Mouse (Mus musculus): ENCODE measurements around the gene Cxcl5. TPM values are rescaled to one million over a fixed set of nuclear protein-coding genes. Genes with fewer than 3 reads are reported as not detected.

Gene Cxcl5
- polyA plus RNA-seq (2015; fragmentation: Nextera tagmentation; extraction: Ambion mirVana), result 0.84 and 0.98 TPM in 2 replicates

DNA sequence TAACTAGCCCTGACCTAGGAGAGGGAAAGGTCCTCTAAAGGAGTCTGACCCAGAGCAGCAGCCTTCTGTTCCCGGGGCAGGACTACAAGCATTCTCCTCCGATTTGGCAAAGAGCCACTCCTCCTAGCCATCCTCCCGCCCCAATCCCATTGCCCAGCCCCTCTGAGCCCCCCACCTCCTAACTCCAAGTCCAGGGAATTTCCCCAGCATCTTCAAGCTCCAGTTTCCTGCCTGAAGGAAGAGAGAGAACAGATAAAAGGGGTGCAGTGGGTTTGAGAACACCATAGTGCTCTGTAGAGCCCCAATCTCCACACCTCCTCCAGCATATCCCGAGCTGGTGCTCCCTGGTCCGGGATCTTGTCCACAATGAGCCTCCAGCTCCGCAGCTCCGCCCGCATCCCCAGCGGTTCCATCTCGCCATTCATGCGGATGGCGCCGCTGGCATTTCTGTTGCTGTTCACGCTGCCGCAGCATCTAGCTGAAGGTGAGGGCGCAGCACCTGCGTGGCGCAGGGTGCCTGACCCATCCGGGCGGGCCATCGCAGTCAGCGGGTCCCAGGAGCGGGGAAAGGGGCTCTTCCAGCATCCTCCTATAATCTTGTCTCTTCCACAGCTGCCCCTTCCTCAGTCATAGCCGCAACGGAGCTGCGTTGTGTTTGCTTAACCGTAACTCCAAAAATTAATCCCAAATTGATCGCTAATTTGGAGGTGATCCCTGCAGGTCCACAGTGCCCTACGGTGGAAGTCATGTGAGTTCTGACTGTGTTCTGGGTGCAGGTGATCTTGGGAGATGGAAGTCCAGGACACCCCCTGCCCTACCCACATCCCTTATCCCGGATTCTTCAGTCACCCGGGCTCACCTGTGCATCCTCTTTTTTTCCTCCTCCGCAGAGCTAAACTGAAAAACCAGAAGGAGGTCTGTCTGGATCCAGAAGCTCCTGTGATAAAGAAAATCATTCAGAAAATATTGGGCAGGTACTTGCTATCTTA, at the start of gene Cxcl5:
TSS of gene Cxcl5 (plus strand) at position 284 of the 989 bp plus-strand sequence.
- Histone ChIP-seq H3K9me3 (replicated peaks) (no peaks in the 10 kb centered on the region), H3K27ac (no peak within 1 kb of the TSS), H3K4me1 (replicated peaks) (peaks cover 5% of the 10 kb centered on the region; the same call in 1 of the 2 replicates), H3K36me3 (no peaks in the 10 kb centered on the region), H3K4me3 (replicated peaks) (peak within 1 kb of the TSS; percentile 25; the same call in 1 of the 2 replicates), H3K4me2 (peak within 1 kb of the TSS; percentile 38; the same call in 1 of the 2 replicates), H3K27me3 (peaks cover 18% of the 10 kb centered on the region), H3K9ac (no peak within 1 kb of the TSS)
- WGBS (ENCODE audit: insufficient replicate concordance), result 8% methylated on average over 32 of the region's 32 CpGs
- ATAC-seq (ENCODE audit: low read depth) (no peak), DNase-seq (no peak)

- H3K4me3 ChIP-seq (replicated peaks), result no peak overlapping the region
- H3K4me1 ChIP-seq (replicated peaks), result no peaks in the 10 kb centered on the region
- H3K9me3 ChIP-seq (replicated peaks), result no peaks in the 10 kb centered on the region
- no peak overlapping the region for H3K9ac ChIP-seq
- DNase-seq (no peak), ATAC-seq (ENCODE audit: low read depth) (no peak)
- no peaks in the 10 kb centered on the region for H3K27me3 ChIP-seq
- H3K27ac ChIP-seq, result no peak overlapping the region
- H3K4me2 ChIP-seq, result no peak overlapping the region
- no peaks in the 10 kb centered on the region for H3K36me3 ChIP-seq
- 63% methylated on average over 2 of the region's 2 CpGs for WGBS (ENCODE audit: insufficient replicate concordance)
These were observed 47.8 kb upstream of the Cxcl5 start for GRCm38 (mm10) chr5:90711409-90711808.

- no peaks in the 10 kb centered on the region for H3K27me3 ChIP-seq
- H3K4me1 ChIP-seq (replicated peaks), result no peaks in the 10 kb centered on the region
- H3K9ac ChIP-seq, result no peak overlapping the region
- ATAC-seq (ENCODE audit: low read depth) (no peak), DNase-seq (no peak)
- no peaks in the 10 kb centered on the region for H3K9me3 ChIP-seq (replicated peaks)
- WGBS (ENCODE audit: insufficient replicate concordance), result 65% methylated on average over 1 of the region's 1 CpGs
- no peak overlapping the region for H3K27ac ChIP-seq
- no peaks in the 10 kb centered on the region for H3K36me3 ChIP-seq
- H3K4me3 ChIP-seq (replicated peaks), result no peak overlapping the region
- no peak overlapping the region for H3K4me2 ChIP-seq
These were observed 41.2 kb upstream of the Cxcl5 start for GRCm38 (mm10) chr5:90717937-90718336.

- Histone ChIP-seq H3K4me1 (replicated peaks) (no peaks in the 10 kb centered on the region), H3K4me2 (no peak overlapping the region), H3K27me3 (no peaks in the 10 kb centered on the region), H3K4me3 (replicated peaks) (no peak overlapping the region), H3K9me3 (replicated peaks) (no peaks in the 10 kb centered on the region), H3K36me3 (no peaks in the 10 kb centered on the region), H3K9ac (no peak overlapping the region), H3K27ac (no peak overlapping the region)
- WGBS (ENCODE audit: insufficient replicate concordance), result 64% methylated on average over 3 of the region's 3 CpGs
- DNase-seq (no peak), ATAC-seq (ENCODE audit: low read depth) (no peak)
These were observed 36.5 kb upstream of the Cxcl5 start for GRCm38 (mm10) chr5:90722656-90723055.

GRCm38 (mm10) chr5:90728254-90728653, 30.9 kb upstream of the Cxcl5 start:
- no peaks in the 10 kb centered on the region for H3K36me3 ChIP-seq
- H3K9me3 ChIP-seq (replicated peaks), result no peaks in the 10 kb centered on the region
- no peaks in the 10 kb centered on the region for H3K27me3 ChIP-seq
- 63% methylated on average over 3 of the region's 3 CpGs for WGBS (ENCODE audit: insufficient replicate concordance)
- H3K4me1 ChIP-seq (replicated peaks), result no peaks in the 10 kb centered on the region
- ATAC-seq (ENCODE audit: low read depth), result no peak
- no peak for DNase-seq
- H3K27ac ChIP-seq, result no peak overlapping the region
- H3K4me2 ChIP-seq, result no peak overlapping the region
- H3K4me3 ChIP-seq (replicated peaks), result no peak overlapping the region
- H3K9ac ChIP-seq, result no peak overlapping the region

- Histone ChIP-seq H3K4me2 (no peak overlapping the region), H3K9me3 (replicated peaks) (no peaks in the 10 kb centered on the region), H3K36me3 (no peaks in the 10 kb centered on the region), H3K9ac (no peak overlapping the region), H3K4me1 (replicated peaks) (no peaks in the 10 kb centered on the region), H3K27ac (no peak overlapping the region), H3K27me3 (no peaks in the 10 kb centered on the region), H3K4me3 (replicated peaks) (no peak overlapping the region)
- WGBS (ENCODE audit: insufficient replicate concordance), result 48% methylated on average over 4 of the region's 4 CpGs
- DNase-seq, result no peak
- ATAC-seq (ENCODE audit: low read depth), result no peak
These were observed 27.7 kb upstream of the Cxcl5 start for GRCm38 (mm10) chr5:90731480-90731879.

DNA sequence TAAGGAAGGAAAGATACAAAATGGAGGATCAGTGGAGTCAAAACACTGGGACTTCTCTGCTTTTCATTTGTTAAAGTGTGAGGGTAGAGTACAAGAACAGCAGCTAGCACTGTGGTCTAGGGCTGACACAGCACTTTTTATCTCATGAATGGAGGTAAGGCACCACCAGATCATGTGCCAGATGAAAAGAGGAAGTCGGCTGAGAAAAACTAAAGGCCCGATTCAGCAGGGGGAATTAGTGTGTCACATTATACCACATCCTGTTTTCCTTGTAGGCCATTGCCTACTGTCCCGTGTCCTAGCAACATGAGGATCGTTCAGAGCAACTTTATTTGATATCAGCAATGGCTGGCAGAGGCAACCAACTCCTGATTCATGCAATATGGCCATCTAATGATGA, 17.1 kb upstream of the Cxcl5 start:
- ATAC-seq (ENCODE audit: low read depth) (peak; percentile 39; the same call in 1 of the 2 replicates), DNase-seq (peak; percentile 15)
- no peak overlapping the region for H3K9ac ChIP-seq

GRCm38 (mm10) chr5:90753934-90754333, 5.2 kb upstream of the Cxcl5 start:
- H3K9me3 ChIP-seq (replicated peaks), result no peaks in the 10 kb centered on the region
- no peak for DNase-seq
- no peak for ATAC-seq (ENCODE audit: low read depth)
- 72% methylated on average over 1 of the region's 1 CpGs for WGBS (ENCODE audit: insufficient replicate concordance)
- H3K4me2 ChIP-seq, result no peak overlapping the region
- no peaks in the 10 kb centered on the region for H3K36me3 ChIP-seq
- H3K27ac ChIP-seq, result no peak overlapping the region
- H3K4me1 ChIP-seq (replicated peaks), result no peaks in the 10 kb centered on the region
- H3K9ac ChIP-seq, result no peak overlapping the region
- H3K4me3 ChIP-seq (replicated peaks), result no peak overlapping the region
- peaks cover 7% of the 10 kb centered on the region for H3K27me3 ChIP-seq

More for the DNA sequence above, 17.1 kb upstream of the Cxcl5 start:
- H3K4me3 ChIP-seq (replicated peaks), result no peak overlapping the region
- 15% methylated on average over 4 of the region's 4 CpGs for WGBS (ENCODE audit: insufficient replicate concordance)
- no peak overlapping the region for H3K4me2 ChIP-seq
- H3K27ac ChIP-seq, result no peak overlapping the region
- H3K9me3 ChIP-seq (replicated peaks), result no peaks in the 10 kb centered on the region
- no peaks in the 10 kb centered on the region for H3K36me3 ChIP-seq
- H3K4me1 ChIP-seq (replicated peaks), result no peaks in the 10 kb centered on the region
- no peaks in the 10 kb centered on the region for H3K27me3 ChIP-seq

- DNase-seq (no peak), ATAC-seq (ENCODE audit: low read depth) (no peak)
- H3K4me1 ChIP-seq (replicated peaks), result peaks cover 5% of the 10 kb centered on the region; the same call in 1 of the 2 replicates
- peaks cover 18% of the 10 kb centered on the region for H3K27me3 ChIP-seq
- no peak overlapping the region for H3K9ac ChIP-seq
- H3K36me3 ChIP-seq, result no peaks in the 10 kb centered on the region
- no peak overlapping the region for H3K27ac ChIP-seq
- no peaks in the 10 kb centered on the region for H3K9me3 ChIP-seq (replicated peaks)
- no peak overlapping the region for H3K4me3 ChIP-seq (replicated peaks)
- 29% methylated on average over 5 of the region's 5 CpGs for WGBS (ENCODE audit: insufficient replicate concordance)
- H3K4me2 ChIP-seq, result no peak overlapping the region
These were observed 1.0 kb upstream of the Cxcl5 start for GRCm38 (mm10) chr5:90758020-90758605.

GRCm38 (mm10) chr5:90760303-90760702, 1.1 kb downstream of the Cxcl5 start:
- ATAC-seq (ENCODE audit: low read depth) (no peak), DNase-seq (no peak)
- H3K4me3 ChIP-seq (replicated peaks), result no peak overlapping the region
- H3K4me2 ChIP-seq, result no peak overlapping the region
- H3K36me3 ChIP-seq, result no peaks in the 10 kb centered on the region
- peaks cover 18% of the 10 kb centered on the region for H3K27me3 ChIP-seq
- WGBS (ENCODE audit: insufficient replicate concordance), result 47% methylated on average over 4 of the region's 4 CpGs
- H3K9ac ChIP-seq, result no peak overlapping the region
- H3K4me1 ChIP-seq (replicated peaks), result peaks cover 5% of the 10 kb centered on the region; the same call in 1 of the 2 replicates
- no peaks in the 10 kb centered on the region for H3K9me3 ChIP-seq (replicated peaks)
- no peak overlapping the region for H3K27ac ChIP-seq

DNA sequence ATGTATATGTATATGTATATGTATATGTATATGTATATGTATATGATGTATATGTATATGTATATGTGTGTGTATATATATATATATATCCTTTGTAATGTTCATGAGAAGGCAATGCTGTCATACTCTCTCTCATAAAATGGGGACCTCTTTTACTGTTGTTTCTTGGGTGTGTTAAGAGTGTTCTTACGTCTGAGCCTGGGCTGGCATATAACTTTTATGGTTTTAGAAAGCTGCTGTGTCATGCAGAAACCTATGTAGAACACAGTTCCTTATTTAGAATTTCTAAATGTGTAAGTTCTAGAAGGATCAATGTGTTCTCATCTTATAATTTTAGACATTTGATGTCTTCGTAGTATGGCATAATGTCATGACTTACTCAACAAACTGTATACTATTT, 1.7 kb downstream of the Cxcl5 start:
- no peak for DNase-seq
- ATAC-seq (ENCODE audit: low read depth), result no peak
- no peak overlapping the region for H3K9ac ChIP-seq
- no peak overlapping the region for H3K4me3 ChIP-seq (replicated peaks)
- 64% methylated on average over 2 of the region's 2 CpGs for WGBS (ENCODE audit: insufficient replicate concordance)
- H3K9me3 ChIP-seq (replicated peaks), result no peaks in the 10 kb centered on the region
- H3K27me3 ChIP-seq, result peaks cover 18% of the 10 kb centered on the region
- peaks cover 5% of the 10 kb centered on the region; the same call in 1 of the 2 replicates for H3K4me1 ChIP-seq (replicated peaks)
- H3K36me3 ChIP-seq, result no peaks in the 10 kb centered on the region
- no peak overlapping the region for H3K4me2 ChIP-seq
- H3K27ac ChIP-seq, result no peak overlapping the region
